Mouse (Mus musculus) right cerebral cortex, adult 2 months (tissue): ENCODE results near the gene Disp2.

Experiments
- DNase-seq, 2 experiments: peaks; one replicate each; pipeline ENCODE4 v3.0.0; 2021 to 2022; ENCODE audit warnings: low spot score in 2 of 2

Gene Disp2

GRCm38 (mm10) chr2:118779504-118780480 is at the start of gene Disp2:
Gene Disp2, plus strand, starts transcription at chr2:118779719.
- DNase-seq: peak; percentile 96

GRCm38 (mm10) chr2:118729816-118730621 is 49.5 kb upstream of the Disp2 start:
- no peak for DNase-seq

GRCm38 (mm10) chr2:118730622-118730915 is 49.0 kb upstream of the Disp2 start:
- peak; percentile 81 to 88 for DNase-seq

- DNase-seq: no peak
Observed at GRCm38 (mm10) chr2:118731981-118732380, 47.5 kb upstream of the Disp2 start.

GRCm38 (mm10) chr2:118733341-118733740 is 46.2 kb upstream of the Disp2 start:
- DNase-seq: no peak

- no peak for DNase-seq
Observed at GRCm38 (mm10) chr2:118740341-118740740, 39.2 kb upstream of the Disp2 start.

- DNase-seq: no peak
Observed at GRCm38 (mm10) chr2:118741183-118741582, 38.3 kb upstream of the Disp2 start.

- no peak for DNase-seq
Observed at GRCm38 (mm10) chr2:118743261-118743943, 36.1 kb upstream of the Disp2 start.

- no peak for DNase-seq
Observed at GRCm38 (mm10) chr2:118744621-118745020, 34.9 kb upstream of the Disp2 start.

- DNase-seq: peak; percentile 84 to 90
Observed at GRCm38 (mm10) chr2:118745232-118745884, 34.2 kb upstream of the Disp2 start, which contains the start of gene Inafm2. Gene Inafm2, plus strand, starts transcription at chr2:118745758.

- no peak for DNase-seq
Observed at GRCm38 (mm10) chr2:118745915-118746901, 33.3 kb upstream of the Disp2 start.

- DNase-seq: no peak
Observed at GRCm38 (mm10) chr2:118747301-118747960, 32.1 kb upstream of the Disp2 start.

GRCm38 (mm10) chr2:118749341-118749884 is 30.1 kb upstream of the Disp2 start:
- no peak for DNase-seq

- DNase-seq: no peak
Observed at GRCm38 (mm10) chr2:118750476-118750875, 29.0 kb upstream of the Disp2 start.

- DNase-seq: no peak
Observed at GRCm38 (mm10) chr2:118751896-118752791, 27.4 kb upstream of the Disp2 start.

GRCm38 (mm10) chr2:118752792-118753108 is 26.8 kb upstream of the Disp2 start:
- DNase-seq: no peak

GRCm38 (mm10) chr2:118754143-118754542 is 25.4 kb upstream of the Disp2 start:
- no peak for DNase-seq

GRCm38 (mm10) chr2:118755407-118755806 is 24.1 kb upstream of the Disp2 start:
- no peak for DNase-seq

- no peak for DNase-seq
Observed at GRCm38 (mm10) chr2:118756103-118756502, 23.4 kb upstream of the Disp2 start.
